8 mouse cellular contexts compared by ENCODE assay signal in the genomic region with DNA sequence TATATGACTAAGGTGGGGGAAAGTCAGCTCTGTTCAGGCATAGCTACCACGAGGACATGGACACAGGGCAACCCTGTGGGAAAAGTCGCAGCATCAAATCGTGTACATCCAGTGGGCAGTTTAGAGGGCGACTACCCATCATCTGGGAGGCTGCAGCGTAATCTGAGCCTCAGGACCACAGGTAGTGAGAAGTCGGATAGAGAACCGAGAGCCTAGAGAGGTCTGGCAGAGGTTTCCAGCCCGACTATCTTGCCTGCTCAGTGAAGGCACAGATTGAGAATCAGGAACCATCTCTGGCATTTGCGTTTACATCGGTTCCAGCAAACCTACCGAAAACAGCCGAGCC. TPM values are rescaled to one million over a fixed set of nuclear protein-coding genes. Genes with fewer than 3 reads are reported as not detected.
A peak's percentile ranks its signal among the peaks of the same experiment; 100 is the strongest.
DNase-seq lines count a peak whose midpoint lies in the region; ATAC-seq and TF ChIP-seq lines count a peak whose summit lies in the region.

No protein-coding gene starts in this region.

- no peaks in the 10 kb centered on the region for H3K9me3 ChIP-seq in lung, embryonic 15.5 days
- H3K9me3 ChIP-seq in limb, embryonic 11.5 days (ENCODE audit: control insufficient read depth, low read length) = no peaks in the 10 kb centered on the region

- H3K36me3 ChIP-seq in lung, embryonic 15.5 days = peaks cover 45% of the 10 kb centered on the region
- H3K36me3 ChIP-seq in limb, embryonic 11.5 days (ENCODE audit: control insufficient read depth, insufficient read depth, low read length) = peaks cover 16% of the 10 kb centered on the region

- H3K4me2 ChIP-seq in lung, embryonic 15.5 days = peak overlapping the region; percentile 90
- H3K4me2 ChIP-seq in limb, embryonic 11.5 days (ENCODE audit: low read depth, severe bottlenecking) = peak overlapping the region; percentile 60

- DNase-seq in lung, postnatal 10 days = no peak
- no peak for DNase-seq in limb, embryonic 11.5 days (ENCODE audit: low spot score)
- DNase-seq in left cerebral cortex, postnatal 36 days (ENCODE audit: low spot score in 2 of 2) = no peak
- DNase-seq in adrenal gland, postnatal 4 days (ENCODE audit: low spot score in 2 of 2) = no peak
- no peak for DNase-seq in testis, postnatal 10 days (ENCODE audit: low spot score)

- TF ChIP-seq CTCF in embryonic fibroblast, embryonic 13.5 days (IDR thresholded peaks at IDR 0.05; ENCODE audit: borderline replicate concordance, insufficient read depth, low read length) = no peak
- TF ChIP-seq CTCF in olfactory bulb, adult 2 months (IDR thresholded peaks at IDR 0.05; ENCODE audit: insufficient read depth, low read depth, low read length) = no peak

- peak overlapping the region; percentile 64 for H3K4me3 ChIP-seq in lung, embryonic 15.5 days
- peak overlapping the region; percentile 54 for H3K4me3 ChIP-seq in embryonic fibroblast, embryonic 13.5 days (ENCODE audit: insufficient read depth, low read length)
- H3K4me3 ChIP-seq in limb, embryonic 11.5 days (ENCODE audit: low read depth, low read length) = peak overlapping the region; percentile 56
- peak overlapping the region; percentile 69 for H3K4me3 ChIP-seq in olfactory bulb, adult 2 months (ENCODE audit: insufficient read depth, low read depth, low read length)

- under 1% methylated on average over 12 of the region's 12 CpGs for WGBS in lung, embryonic 15.5 days
- WGBS in limb, embryonic 11.5 days = 2% methylated on average over 12 of the region's 12 CpGs
- WGBS in olfactory bulb, adult 2 months = under 1% methylated on average over 12 of the region's 12 CpGs

- no peaks in the 10 kb centered on the region for H3K27me3 ChIP-seq in lung, embryonic 15.5 days
- no peaks in the 10 kb centered on the region for H3K27me3 ChIP-seq in limb, embryonic 11.5 days (ENCODE audit: control insufficient read depth, insufficient read depth, low read length)

- peak; percentile 32 for ATAC-seq in lung, embryonic 15.5 days (ENCODE audit: borderline replicate concordance, extremely low read depth, low FRiP score, low TSS enrichment)
- ATAC-seq in limb, embryonic 11.5 days (ENCODE audit: insufficient number of reproducible peaks, low FRiP score, low TSS enrichment, low read depth) = peak; percentile 10; the same call in 1 of the 2 replicates

- peak overlapping the region; percentile 96 for H3K27ac ChIP-seq in lung, embryonic 15.5 days
- peak overlapping the region; percentile 15; the same call in 1 of the 2 replicates for H3K27ac ChIP-seq in embryonic fibroblast, embryonic 13.5 days (ENCODE audit: insufficient read depth, low read length)
- no peak overlapping the region for H3K27ac ChIP-seq in limb, embryonic 11.5 days (replicated peaks; ENCODE audit: low read depth, low read length)
- H3K27ac ChIP-seq in olfactory bulb, adult 2 months (ENCODE audit: insufficient read depth, low read depth, low read length) = peak overlapping the region; percentile 24; the same call in 1 of the 2 replicates

- intact Hi-C loops in left cerebral cortex, postnatal 36 days (cut with DNase I) = no loop called here

- peaks cover 12% of the 10 kb centered on the region for H3K4me1 ChIP-seq in lung, embryonic 15.5 days
- 0 out of 2 replicates have a peak, but pooled peaks cover 2% of the 10 kb centered on the region for H3K4me1 ChIP-seq in embryonic fibroblast, embryonic 13.5 days (ENCODE audit: control insufficient read depth, insufficient read depth, low read length)
- H3K4me1 ChIP-seq in limb, embryonic 11.5 days (ENCODE audit: control insufficient read depth, insufficient read depth, low read length) = no peaks in the 10 kb centered on the region
- no peaks in the 10 kb centered on the region for H3K4me1 ChIP-seq in olfactory bulb, adult 2 months (ENCODE audit: control insufficient read depth, insufficient read depth, low read length)

- H3K9ac ChIP-seq in lung, embryonic 15.5 days = peak overlapping the region; percentile 70
- H3K9ac ChIP-seq in limb, embryonic 11.5 days (ENCODE audit: low read length) = peak overlapping the region; percentile 61

- TF ChIP-seq POLR2A in embryonic fibroblast, embryonic 13.5 days (IDR thresholded peaks at IDR 0.05; ENCODE audit: low read depth, low read length) = peak; percentile 87
- TF ChIP-seq POLR2A in olfactory bulb, adult 2 months (IDR thresholded peaks at IDR 0.05; ENCODE audit: insufficient read depth, low read depth, low read length) = no peak; the same call in 1 of the 2 replicates

RNA-seq across cellular contexts. Expression of gene 0610037L13Rik, which starts 0.3 kb away (rescaled TPM):
- polyA plus RNA-seq in lung, embryonic 15.5 days (2015; fragmentation: Nextera tagmentation; extraction: Ambion mirVana) = 121 and 128 TPM in 2 replicates
- polyA plus RNA-seq in embryonic fibroblast, embryonic 13.5 days (2011; ENCODE audit: insufficient read length, low read depth, missing spikeins) = 58.2 and 67.6 TPM in 2 replicates
- 123 and 130 TPM in 2 replicates for polyA plus RNA-seq in limb, embryonic 11.5 days (2014; fragmentation: Nextera tagmentation; extraction: Ambion mirVana)
- polyA plus RNA-seq in olfactory bulb, adult 2 months (2012; ENCODE audit: insufficient read depth, insufficient read length, low replicate concordance, missing spikeins) = not detected in 2 replicates
- 10 to 100 TPM; 57.2 to 58.9 TPM for total RNA-seq in left cerebral cortex, postnatal 36 days (2021)
- 10 to 100 TPM; 76.9 to 89.9 TPM for total RNA-seq in adrenal gland, postnatal 4 days (2021)

RNA-seq across cellular contexts. Expression of gene Magoh, which starts 9.8 kb away (rescaled TPM):
- 189 and 210 TPM in 2 replicates for polyA plus RNA-seq in lung, embryonic 15.5 days (2015; fragmentation: Nextera tagmentation; extraction: Ambion mirVana)
- 90.8 and 121 TPM in 2 replicates for polyA plus RNA-seq in embryonic fibroblast, embryonic 13.5 days (2011; ENCODE audit: insufficient read length, low read depth, missing spikeins)
- 284 and 285 TPM in 2 replicates for polyA plus RNA-seq in limb, embryonic 11.5 days (2014; fragmentation: Nextera tagmentation; extraction: Ambion mirVana)
- not detected in 2 replicates for polyA plus RNA-seq in olfactory bulb, adult 2 months (2012; ENCODE audit: insufficient read depth, insufficient read length, low replicate concordance, missing spikeins)
- total RNA-seq in left cerebral cortex, postnatal 36 days (2021) = 10 to 100 TPM; 35.2 to 43.4 TPM
- total RNA-seq in adrenal gland, postnatal 4 days (2021) = 100 to 1,000 TPM; 108 to 111 TPM

RNA-seq across cellular contexts. Expression of gene Cpt2, which starts 34.1 kb away (rescaled TPM):
- 43.8 and 45.0 TPM in 2 replicates for polyA plus RNA-seq in lung, embryonic 15.5 days (2015; fragmentation: Nextera tagmentation; extraction: Ambion mirVana)
- 37.1 and 51.8 TPM in 2 replicates for polyA plus RNA-seq in embryonic fibroblast, embryonic 13.5 days (2011; ENCODE audit: insufficient read length, low read depth, missing spikeins)
- 38.8 and 40.2 TPM in 2 replicates for polyA plus RNA-seq in limb, embryonic 11.5 days (2014; fragmentation: Nextera tagmentation; extraction: Ambion mirVana)
- not detected in 2 replicates for polyA plus RNA-seq in olfactory bulb, adult 2 months (2012; ENCODE audit: insufficient read depth, insufficient read length, low replicate concordance, missing spikeins)
- 1 to 10 TPM; 6.5 to 6.7 TPM for total RNA-seq in left cerebral cortex, postnatal 36 days (2021)
- total RNA-seq in adrenal gland, postnatal 4 days (2021) = 100 to 1,000 TPM; 112 to 120 TPM

Comparison
In these comparisons a context has a peak if more than half of its experiments do, and no peak if none do; other contexts are left out.
1. RNA of gene Magoh, which starts 9.8 kb away (polyA plus RNA-seq): 284 to 285 TPM in limb, embryonic 11.5 days, 189 to 210 TPM in lung, embryonic 15.5 days and 90.8 to 121 TPM in embryonic fibroblast, embryonic 13.5 days; not detected in olfactory bulb, adult 2 months; every median in the first group is over 10 times any median in the second.
2. Peak in every context shown above with its lines, with median percentiles within 50 percentile points of each other: H3K4me3 ChIP-seq.